8 mouse cellular contexts compared by ENCODE assay signal in the genomic region with DNA sequence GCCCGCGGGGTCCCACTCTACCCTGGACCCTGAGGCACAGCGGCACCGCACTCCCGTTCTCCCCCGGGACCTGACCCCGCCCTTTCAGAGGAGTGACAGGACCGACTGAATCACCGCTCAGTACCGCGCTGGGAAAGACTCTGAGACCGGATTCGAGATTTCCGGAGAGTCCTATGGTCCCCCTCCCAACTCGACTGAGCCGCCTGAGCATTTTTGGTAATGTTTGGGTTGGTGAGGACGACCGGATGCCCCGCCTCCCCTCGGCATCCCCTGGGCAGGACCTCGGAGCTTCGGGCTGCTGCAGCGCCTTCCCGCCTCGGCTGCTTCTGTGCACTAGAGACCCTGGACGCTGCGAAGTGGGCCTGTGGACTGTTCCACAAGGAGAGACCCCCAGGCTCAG. TPM values are rescaled to one million over a fixed set of nuclear protein-coding genes. Genes with fewer than 3 reads are reported as not detected.
A peak's percentile ranks its signal among the peaks of the same experiment; 100 is the strongest.
DNase-seq lines count a peak whose midpoint lies in the region; ATAC-seq and TF ChIP-seq lines count a peak whose summit lies in the region.

No protein-coding gene starts in this region.

- peak overlapping the region; percentile 74 for H3K4me3 ChIP-seq in E14TG2a.4 (replicated peaks; ENCODE audit: low read length)
- H3K4me3 ChIP-seq in bone marrow macrophage, adult 2 months (ENCODE audit: insufficient read depth, low read length) = peak overlapping the region; percentile 45
- peak overlapping the region; percentile 34 for H3K4me3 ChIP-seq in hindbrain, embryonic 16.5 days (ENCODE audit: low read length)
- peak overlapping the region; percentile 38 for H3K4me3 ChIP-seq in liver, embryonic 12.5 days
- peak overlapping the region; percentile 38 for H3K4me3 ChIP-seq in thymus, adult 2 months (ENCODE audit: control insufficient read depth, insufficient read depth, low read length)

- H3K9me3 ChIP-seq in E14TG2a.4 (ENCODE audit: low read length) = no peaks in the 10 kb centered on the region
- no peaks in the 10 kb centered on the region for H3K9me3 ChIP-seq in hindbrain, embryonic 16.5 days (ENCODE audit: control insufficient read depth, low read length)
- H3K9me3 ChIP-seq in liver, embryonic 12.5 days (replicated peaks) = no peaks in the 10 kb centered on the region

- H3K27me3 ChIP-seq in E14TG2a.4 (ENCODE audit: insufficient read depth, low read length) = peaks cover 37% of the 10 kb centered on the region
- H3K27me3 ChIP-seq in hindbrain, embryonic 16.5 days (replicated peaks; ENCODE audit: control insufficient read depth, insufficient read depth, low read length) = peaks cover 19% of the 10 kb centered on the region
- H3K27me3 ChIP-seq in liver, embryonic 12.5 days (replicated peaks) = peaks cover 70% of the 10 kb centered on the region
- peaks cover 7% of the 10 kb centered on the region; the same call in 1 of the 2 replicates for H3K27me3 ChIP-seq in thymus, adult 2 months (ENCODE audit: control insufficient read depth, insufficient read depth, low read length)

- peak overlapping the region; percentile 57 for H3K9ac ChIP-seq in hindbrain, embryonic 16.5 days (ENCODE audit: low read depth, low read length)
- no peak overlapping the region for H3K9ac ChIP-seq in liver, embryonic 12.5 days

- no peak overlapping the region for H3K27ac ChIP-seq in bone marrow macrophage, adult 2 months (ENCODE audit: insufficient read depth, low read depth, low read length)
- peak overlapping the region; percentile 14; the same call in 1 of the 2 replicates for H3K27ac ChIP-seq in hindbrain, embryonic 16.5 days (ENCODE audit: low read depth, low read length)
- H3K27ac ChIP-seq in liver, embryonic 12.5 days = peak overlapping the region; percentile 68
- no peak overlapping the region for H3K27ac ChIP-seq in thymus, adult 2 months (ENCODE audit: control insufficient read depth, insufficient read depth, low read length)

- peaks cover 83% of the 10 kb centered on the region for H3K4me1 ChIP-seq in E14TG2a.4 (replicated peaks; ENCODE audit: low read depth, low read length)
- peaks cover 27% of the 10 kb centered on the region for H3K4me1 ChIP-seq in bone marrow macrophage, adult 2 months (ENCODE audit: control insufficient read depth, insufficient read depth, low read length)
- peaks cover 33% of the 10 kb centered on the region for H3K4me1 ChIP-seq in hindbrain, embryonic 16.5 days (ENCODE audit: control insufficient read depth, insufficient read depth, low read depth, low read length)
- H3K4me1 ChIP-seq in liver, embryonic 12.5 days = peaks cover 38% of the 10 kb centered on the region
- peaks cover 29% of the 10 kb centered on the region for H3K4me1 ChIP-seq in thymus, adult 2 months (replicated peaks; ENCODE audit: control insufficient read depth, insufficient read depth, low read length)

- peak; percentile 62 for DNase-seq in gastrocnemius, postnatal 10 days
- DNase-seq in naive thymus-derived CD4-positive, alpha-beta T cell, adult 2 months (ENCODE audit: low read depth) = peak; percentile 87
- peak; percentile 81 for DNase-seq in thymus, adult 2 months
- DNase-seq in adipocyte (ENCODE audit: low spot score) = no peak

- H3K4me2 ChIP-seq in hindbrain, embryonic 16.5 days (ENCODE audit: low read length) = peak overlapping the region; percentile 61
- peak overlapping the region; percentile 60 for H3K4me2 ChIP-seq in liver, embryonic 12.5 days

- TF ChIP-seq POLR2A in bone marrow macrophage, adult 2 months (IDR thresholded peaks at IDR 0.05; ENCODE audit: borderline replicate concordance, low read depth, low read length) = no peak
- TF ChIP-seq POLR2A in thymus, adult 2 months (IDR thresholded peaks at IDR 0.05; ENCODE audit: control insufficient read depth, extremely low read depth, insufficient read depth, low read length, poor library complexity) = no peak; the same call in 1 of the 2 replicates

- WGBS in hindbrain, embryonic 16.5 days = 0% methylated on average over 27 of the region's 27 CpGs
- 1% methylated on average over 27 of the region's 27 CpGs for WGBS in liver, embryonic 12.5 days (ENCODE audit: insufficient replicate concordance)
- under 1% methylated on average over 27 of the region's 27 CpGs for WGBS in thymus, adult 2 months

- no peaks in the 10 kb centered on the region for H3K36me3 ChIP-seq in E14TG2a.4 (ENCODE audit: insufficient read depth, low read length)
- H3K36me3 ChIP-seq in hindbrain, embryonic 16.5 days (ENCODE audit: control insufficient read depth, insufficient read depth, low read length) = no peaks in the 10 kb centered on the region
- H3K36me3 ChIP-seq in liver, embryonic 12.5 days = no peaks in the 10 kb centered on the region
- H3K36me3 ChIP-seq in thymus, adult 2 months (ENCODE audit: control insufficient read depth, insufficient read depth, low read length) = no peaks in the 10 kb centered on the region

- no peak for ATAC-seq in hindbrain, embryonic 16.5 days
- peak; percentile 19; the same call in 1 of the 2 replicates for ATAC-seq in liver, embryonic 12.5 days

- no peak for TF ChIP-seq CTCF in E14TG2a.4 (conservative IDR thresholded peaks at IDR 0.05; ENCODE audit: low read length)
- TF ChIP-seq CTCF in bone marrow macrophage, adult 2 months (IDR thresholded peaks at IDR 0.05; ENCODE audit: low read depth, low read length) = no peak
- TF ChIP-seq CTCF in thymus, adult 2 months (IDR thresholded peaks at IDR 0.05; ENCODE audit: borderline replicate concordance, control insufficient read depth, extremely low read depth, insufficient read depth, low read length, poor library complexity) = no peak

RNA-seq across cellular contexts. Expression of gene Mcam, which starts 4.2 kb away (rescaled TPM):
- polyA plus RNA-seq in bone marrow macrophage, adult 2 months (2012; ENCODE audit: insufficient read depth, insufficient read length, missing spikeins) = 0.29 TPM in 1 of 2 replicates, not detected in the other
- total RNA-seq in gastrocnemius, postnatal 10 days (2021) = 100 to 1,000 TPM; 107 to 115 TPM
- 12.3 and 15.3 TPM in 2 replicates for polyA plus RNA-seq in hindbrain, embryonic 16.5 days (2015; fragmentation: Nextera tagmentation; extraction: Ambion mirVana)
- 6.1 and 6.3 TPM in 2 replicates for polyA plus RNA-seq in liver, embryonic 12.5 days (2016; fragmentation: Nextera tagmentation; extraction: Ambion mirVana)
- polyA plus RNA-seq in thymus, adult 2 months (2012; rRNA removed) = 13.0 and 18.7 TPM in 2 replicates

RNA-seq across cellular contexts. Expression of gene Rnf26, which starts 16.7 kb away (rescaled TPM):
- polyA plus RNA-seq in bone marrow macrophage, adult 2 months (2012; ENCODE audit: insufficient read depth, insufficient read length, missing spikeins) = 24.2 and 25.0 TPM in 2 replicates
- total RNA-seq in gastrocnemius, postnatal 10 days (2021) = 10 to 100 TPM; 13.0 to 15.1 TPM
- polyA plus RNA-seq in hindbrain, embryonic 16.5 days (2015; fragmentation: Nextera tagmentation; extraction: Ambion mirVana) = 33.0 and 37.8 TPM in 2 replicates
- 57.6 and 58.7 TPM in 2 replicates for polyA plus RNA-seq in liver, embryonic 12.5 days (2016; fragmentation: Nextera tagmentation; extraction: Ambion mirVana)
- polyA plus RNA-seq in thymus, adult 2 months (2012; rRNA removed) = 72.3 and 119 TPM in 2 replicates

RNA-seq across cellular contexts. Expression of gene Gm49380, which starts 16.7 kb away (rescaled TPM):
- not detected in 2 replicates for polyA plus RNA-seq in bone marrow macrophage, adult 2 months (2012; ENCODE audit: insufficient read depth, insufficient read length, missing spikeins)
- total RNA-seq in gastrocnemius, postnatal 10 days (2021) = under 1 TPM; 0.23 to 0.49 TPM
- 0.14 and 0.24 TPM in 2 replicates for polyA plus RNA-seq in hindbrain, embryonic 16.5 days (2015; fragmentation: Nextera tagmentation; extraction: Ambion mirVana)
- not detected in 2 replicates for polyA plus RNA-seq in liver, embryonic 12.5 days (2016; fragmentation: Nextera tagmentation; extraction: Ambion mirVana)
- polyA plus RNA-seq in thymus, adult 2 months (2012; rRNA removed) = not detected in 2 replicates

RNA-seq across cellular contexts. Expression of gene C1qtnf5, which starts 23.0 kb away (rescaled TPM):
- polyA plus RNA-seq in bone marrow macrophage, adult 2 months (2012; ENCODE audit: insufficient read depth, insufficient read length, missing spikeins) = not detected in 2 replicates
- 10 to 100 TPM; 25.9 to 26.0 TPM for total RNA-seq in gastrocnemius, postnatal 10 days (2021)
- 8.5 and 9.5 TPM in 2 replicates for polyA plus RNA-seq in hindbrain, embryonic 16.5 days (2015; fragmentation: Nextera tagmentation; extraction: Ambion mirVana)
- 0.23 and 0.28 TPM in 2 replicates for polyA plus RNA-seq in liver, embryonic 12.5 days (2016; fragmentation: Nextera tagmentation; extraction: Ambion mirVana)
- polyA plus RNA-seq in thymus, adult 2 months (2012; rRNA removed) = 3.4 and 5.0 TPM in 2 replicates

RNA-seq across cellular contexts. Expression of gene Mfrp, which starts 28.5 kb away (rescaled TPM):
- polyA plus RNA-seq in bone marrow macrophage, adult 2 months (2012; ENCODE audit: insufficient read depth, insufficient read length, missing spikeins) = not detected in 2 replicates
- total RNA-seq in gastrocnemius, postnatal 10 days (2021) = under 1 TPM in 1 of 2 experiments, not detected in 1; 0.18 TPM
- polyA plus RNA-seq in hindbrain, embryonic 16.5 days (2015; fragmentation: Nextera tagmentation; extraction: Ambion mirVana) = 0.20 and 0.31 TPM in 2 replicates
- 0.11 TPM in 1 of 2 replicates, not detected in the other for polyA plus RNA-seq in liver, embryonic 12.5 days (2016; fragmentation: Nextera tagmentation; extraction: Ambion mirVana)
- polyA plus RNA-seq in thymus, adult 2 months (2012; rRNA removed) = 0.09 TPM in 1 of 2 replicates, not detected in the other

Comparison
In these comparisons a context has a peak if more than half of its experiments do, and no peak if none do; other contexts are left out.
1. H3K27ac ChIP-seq: peak in hindbrain, embryonic 16.5 days (single experiment) and liver, embryonic 12.5 days (single experiment); none in bone marrow macrophage, adult 2 months (single experiment) and thymus, adult 2 months (single experiment).
2. Peak in every context shown above with its lines, with median percentiles within 50 percentile points of each other: H3K4me3 ChIP-seq.